Mouse (Mus musculus) WW6 (cell line): ENCODE measurements at regions not wholly inside any gene's neighbourhood (a gene's known extent, or its start where the extent isn't known, plus 50 kb on each side); places are given as distances from the start of the nearest gene placed in this dataset.

ENCODE experiments used
- DNase-seq: peaks from one replicate; pipeline ENCODE4 v3.0.0-alpha.2; 2013; ENCODE audit warnings: low read depth, low spot score

- no peak for DNase-seq
Observed at GRCm38 (mm10) chr6:104038853-104039252, 453.7 kb upstream of the Cntn6 start.

GRCm38 (mm10) chr6:104040450-104040849 is 452.1 kb upstream of the Cntn6 start:
- no peak for DNase-seq

- DNase-seq, result no peak
Observed at GRCm38 (mm10) chr6:104055996-104056395, 436.6 kb upstream of the Cntn6 start.

- no peak for DNase-seq
Observed at GRCm38 (mm10) chr6:104061692-104062263, 430.8 kb upstream of the Cntn6 start.

- no peak for DNase-seq
Observed at GRCm38 (mm10) chr6:104080581-104080980, 412.0 kb upstream of the Cntn6 start.

GRCm38 (mm10) chr6:104082242-104082641 is 410.3 kb upstream of the Cntn6 start:
- DNase-seq, result no peak

GRCm38 (mm10) chr6:104108386-104108785 is 384.2 kb upstream of the Cntn6 start:
- no peak for DNase-seq
